20 mouse cellular contexts compared by ENCODE assay signal in genomic region chr10:69530326-69530725, GRCm38 (mm10).
"Had no signal": no experiment of that assay in that cellular context is flagged by ENCODE, and none has a peak within 500 bp of the region (broad histone marks: within the 10 kb centered on the region; RNA-seq: fewer than 3 reads in every experiment).

No protein-coding gene starts in this region.

- DNase-seq: liver, postnatal 0 days; lung, adult 2 months; lung, postnatal 14 days; lung, postnatal 36 days; right cerebral cortex, adult 18-20 months; right cerebral cortex, postnatal 25 days; right cerebral cortex, postnatal 4 days; spleen, adult 18-20 months; thymus, adult 18-20 months; thymus, postnatal 14 days; thymus, postnatal 36 days had no signal

- H3K27me3 ChIP-seq: liver, embryonic 15.5 days; lung, embryonic 15.5 days; midbrain, embryonic 13.5 days; neural tube, embryonic 13.5 days; neural tube, embryonic 15.5 days had no signal

- ATAC-seq: liver, postnatal 0 days; lung, postnatal 0 days; midbrain, embryonic 13.5 days; midbrain, embryonic 16.5 days had no signal

- H3K4me1 ChIP-seq: liver, embryonic 15.5 days had no signal

- H3K36me3 ChIP-seq: liver, embryonic 15.5 days; lung, embryonic 15.5 days; midbrain, embryonic 10.5 days; midbrain, embryonic 13.5 days; neural tube, embryonic 13.5 days; neural tube, embryonic 15.5 days had no signal

- H3K27ac ChIP-seq: liver, embryonic 15.5 days; lung, embryonic 15.5 days; midbrain, embryonic 10.5 days; midbrain, embryonic 13.5 days; neural tube, embryonic 13.5 days; neural tube, embryonic 15.5 days had no signal

- H3K4me2 ChIP-seq: liver, embryonic 15.5 days; lung, embryonic 15.5 days; midbrain, embryonic 13.5 days; neural tube, embryonic 13.5 days; neural tube, embryonic 15.5 days had no signal

- H3K9ac ChIP-seq: liver, embryonic 15.5 days; liver, postnatal 0 days; lung, embryonic 15.5 days; midbrain, embryonic 13.5 days; neural tube, embryonic 13.5 days; neural tube, embryonic 15.5 days had no signal

- H3K4me3 ChIP-seq: liver, embryonic 15.5 days; lung, embryonic 15.5 days; midbrain, embryonic 10.5 days; midbrain, embryonic 13.5 days; myocyte; neural tube, embryonic 13.5 days; neural tube, embryonic 15.5 days had no signal

- H3K9me3 ChIP-seq: liver, embryonic 15.5 days; lung, embryonic 15.5 days; midbrain, embryonic 10.5 days; midbrain, embryonic 13.5 days; neural tube, embryonic 13.5 days; neural tube, embryonic 15.5 days had no signal
